Mouse (Mus musculus): ENCODE results near the gene Slc28a3. TPM values are rescaled to one million over a fixed set of nuclear protein-coding genes. Genes with fewer than 3 reads are reported as not detected.

The Slc28a3 gene
- polyA plus RNA-seq, 1 experiment from 2014 or later, result 0.10 TPM

GRCm38 (mm10) chr13:58521331-58522030 is 89.2 kb downstream of the Slc28a3 start:
- Histone ChIP-seq H3K9ac (replicated peaks) (no peak overlapping the region), H3K9me3 (no peaks in the 10 kb centered on the region), H3K4me1 (replicated peaks) (peaks cover 14% of the 10 kb centered on the region), H3K36me3 (no peaks in the 10 kb centered on the region), H3K4me3 (replicated peaks) (no peak overlapping the region), H3K27me3 (peaks cover 20% of the 10 kb centered on the region), H3K27ac (no peak overlapping the region), H3K4me2 (no peak overlapping the region)
- 90% methylated on average over 9 of the region's 9 CpGs for WGBS
- ATAC-seq (ENCODE audit: insufficient number of reproducible peaks, insufficient read depth, low FRiP score, low TSS enrichment, low read depth), result no peak

GRCm38 (mm10) chr13:58520580-58521330 is 89.9 kb downstream of the Slc28a3 start:
- no peaks in the 10 kb centered on the region for H3K36me3 ChIP-seq
- ATAC-seq (ENCODE audit: insufficient number of reproducible peaks, insufficient read depth, low FRiP score, low TSS enrichment, low read depth), result no peak
- H3K4me3 ChIP-seq (replicated peaks), result no peak overlapping the region
- H3K4me2 ChIP-seq, result no peak overlapping the region
- no peaks in the 10 kb centered on the region for H3K9me3 ChIP-seq
- no peak overlapping the region for H3K9ac ChIP-seq (replicated peaks)
- peaks cover 20% of the 10 kb centered on the region for H3K27me3 ChIP-seq
- H3K27ac ChIP-seq, result no peak overlapping the region
- H3K4me1 ChIP-seq (replicated peaks), result peaks cover 14% of the 10 kb centered on the region
- WGBS, result 67% methylated on average over 7 of the region's 7 CpGs

DNA sequence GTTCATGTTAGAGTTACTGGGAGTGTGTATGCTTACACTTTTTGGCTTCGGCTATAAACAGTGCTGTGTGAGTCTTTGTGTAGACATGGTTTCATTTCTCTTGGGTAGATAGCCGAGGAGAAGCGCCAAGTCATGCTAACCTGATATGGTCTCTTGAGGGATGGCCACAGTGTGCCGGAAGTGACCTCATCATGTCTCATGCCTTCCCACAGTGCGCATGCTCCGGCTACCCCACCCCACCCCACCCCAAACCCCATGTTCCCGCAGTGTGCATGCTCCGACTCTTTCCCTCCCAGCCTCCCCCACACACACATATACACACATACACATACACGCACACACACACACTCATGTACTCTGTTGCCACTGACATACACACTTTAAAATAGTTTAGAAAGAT is 90.6 kb downstream of the Slc28a3 start:
- no peak for ATAC-seq (ENCODE audit: insufficient number of reproducible peaks, insufficient read depth, low FRiP score, low TSS enrichment, low read depth)
- H3K27ac ChIP-seq, result no peak overlapping the region
- no peak overlapping the region for H3K4me3 ChIP-seq (replicated peaks)
- no peak overlapping the region for H3K4me2 ChIP-seq
- H3K36me3 ChIP-seq, result no peaks in the 10 kb centered on the region
- H3K9me3 ChIP-seq, result no peaks in the 10 kb centered on the region
- peaks cover 20% of the 10 kb centered on the region for H3K27me3 ChIP-seq
- WGBS, result 90% methylated on average over 9 of the region's 9 CpGs
- H3K9ac ChIP-seq (replicated peaks), result no peak overlapping the region
- H3K4me1 ChIP-seq (replicated peaks), result peaks cover 14% of the 10 kb centered on the region

DNA sequence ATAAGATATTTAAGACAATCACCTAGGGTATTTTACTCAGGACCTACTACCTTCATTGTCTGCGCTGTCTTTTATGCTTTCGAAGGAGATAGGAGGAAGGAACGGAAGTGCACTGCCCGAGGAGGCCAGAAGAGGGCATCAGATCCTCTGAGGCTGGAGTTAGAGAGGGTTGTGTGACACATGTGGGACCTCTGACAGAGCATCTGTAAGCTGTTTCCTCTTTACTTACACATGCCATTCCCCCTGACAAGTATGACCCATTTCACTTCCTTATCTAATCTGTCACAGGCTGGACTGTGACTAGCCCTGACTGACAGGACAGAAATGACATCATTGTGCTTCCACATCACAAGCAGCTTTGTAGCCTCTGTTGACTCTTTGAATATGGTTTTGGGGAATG is 94.4 kb downstream of the Slc28a3 start:
- no peaks in the 10 kb centered on the region for H3K4me1 ChIP-seq (replicated peaks)
- no peak overlapping the region for H3K27ac ChIP-seq
- no peak overlapping the region for H3K4me2 ChIP-seq
- no peaks in the 10 kb centered on the region for H3K36me3 ChIP-seq
- no peak for ATAC-seq (ENCODE audit: insufficient number of reproducible peaks, insufficient read depth, low FRiP score, low TSS enrichment, low read depth)
- no peak overlapping the region for H3K4me3 ChIP-seq (replicated peaks)
- no peaks in the 10 kb centered on the region for H3K9me3 ChIP-seq
- no peaks in the 10 kb centered on the region for H3K27me3 ChIP-seq
- WGBS, result 96% methylated on average over 4 of the region's 4 CpGs
- no peak overlapping the region for H3K9ac ChIP-seq (replicated peaks)

DNA sequence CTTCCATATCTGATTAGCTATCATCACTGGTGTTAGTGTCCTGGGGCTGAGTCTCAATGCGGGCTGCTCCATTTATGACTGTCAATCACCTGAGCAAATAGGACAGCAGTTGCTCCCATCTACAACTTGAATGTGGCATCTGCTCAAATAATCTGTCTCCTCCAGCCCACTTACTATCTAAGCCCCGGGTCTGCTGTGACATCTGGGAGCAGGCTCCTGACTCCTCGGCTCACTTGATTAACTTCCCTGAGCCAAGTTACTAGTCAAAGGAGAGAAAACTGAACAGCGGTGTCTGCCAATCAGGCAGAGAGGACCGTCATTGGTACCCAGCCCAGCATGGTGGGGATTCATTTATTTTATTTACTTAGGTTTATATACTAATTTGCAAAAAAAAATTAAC is 95.0 kb downstream of the Slc28a3 start:
- Histone ChIP-seq H3K36me3 (no peaks in the 10 kb centered on the region), H3K9me3 (no peaks in the 10 kb centered on the region), H3K27me3 (no peaks in the 10 kb centered on the region), H3K4me3 (replicated peaks) (no peak overlapping the region), H3K27ac (no peak overlapping the region), H3K4me2 (no peak overlapping the region), H3K4me1 (replicated peaks) (no peaks in the 10 kb centered on the region), H3K9ac (replicated peaks) (no peak overlapping the region)
- 91% methylated on average over 5 of the region's 5 CpGs for WGBS
- ATAC-seq (ENCODE audit: insufficient number of reproducible peaks, insufficient read depth, low FRiP score, low TSS enrichment, low read depth), result no peak

GRCm38 (mm10) chr13:58514147-58514727 is 96.4 kb downstream of the Slc28a3 start:
- H3K27ac ChIP-seq, result no peak overlapping the region
- no peaks in the 10 kb centered on the region for H3K36me3 ChIP-seq
- 85% methylated on average over 8 of the region's 8 CpGs for WGBS
- ATAC-seq (ENCODE audit: insufficient number of reproducible peaks, insufficient read depth, low FRiP score, low TSS enrichment, low read depth), result no peak
- H3K27me3 ChIP-seq, result no peaks in the 10 kb centered on the region
- H3K9ac ChIP-seq (replicated peaks), result no peak overlapping the region
- H3K4me1 ChIP-seq (replicated peaks), result no peaks in the 10 kb centered on the region
- no peak overlapping the region for H3K4me2 ChIP-seq
- H3K9me3 ChIP-seq, result no peaks in the 10 kb centered on the region
- H3K4me3 ChIP-seq (replicated peaks), result no peak overlapping the region

GRCm38 (mm10) chr13:58511926-58512325 is 98.8 kb downstream of the Slc28a3 start:
- ATAC-seq (ENCODE audit: insufficient number of reproducible peaks, insufficient read depth, low FRiP score, low TSS enrichment, low read depth), result no peak
- Histone ChIP-seq H3K27ac (no peak overlapping the region), H3K4me1 (replicated peaks) (no peaks in the 10 kb centered on the region), H3K27me3 (no peaks in the 10 kb centered on the region), H3K4me2 (no peak overlapping the region), H3K9ac (replicated peaks) (no peak overlapping the region), H3K4me3 (replicated peaks) (no peak overlapping the region), H3K36me3 (no peaks in the 10 kb centered on the region), H3K9me3 (no peaks in the 10 kb centered on the region)
- 78% methylated on average over 2 of the region's 2 CpGs for WGBS

- no peak overlapping the region for H3K27ac ChIP-seq
- no peak overlapping the region for H3K9ac ChIP-seq (replicated peaks)
- no peak overlapping the region for H3K4me3 ChIP-seq (replicated peaks)
- 90% methylated on average over 9 of the region's 9 CpGs for WGBS
- H3K9me3 ChIP-seq, result no peaks in the 10 kb centered on the region
- ATAC-seq (ENCODE audit: insufficient number of reproducible peaks, insufficient read depth, low FRiP score, low TSS enrichment, low read depth), result no peak
- no peaks in the 10 kb centered on the region for H3K4me1 ChIP-seq (replicated peaks)
- H3K4me2 ChIP-seq, result no peak overlapping the region
- H3K27me3 ChIP-seq, result no peaks in the 10 kb centered on the region
- H3K36me3 ChIP-seq, result no peaks in the 10 kb centered on the region
Observed at GRCm38 (mm10) chr13:58511248-58511647, 99.4 kb downstream of the Slc28a3 start.

DNA sequence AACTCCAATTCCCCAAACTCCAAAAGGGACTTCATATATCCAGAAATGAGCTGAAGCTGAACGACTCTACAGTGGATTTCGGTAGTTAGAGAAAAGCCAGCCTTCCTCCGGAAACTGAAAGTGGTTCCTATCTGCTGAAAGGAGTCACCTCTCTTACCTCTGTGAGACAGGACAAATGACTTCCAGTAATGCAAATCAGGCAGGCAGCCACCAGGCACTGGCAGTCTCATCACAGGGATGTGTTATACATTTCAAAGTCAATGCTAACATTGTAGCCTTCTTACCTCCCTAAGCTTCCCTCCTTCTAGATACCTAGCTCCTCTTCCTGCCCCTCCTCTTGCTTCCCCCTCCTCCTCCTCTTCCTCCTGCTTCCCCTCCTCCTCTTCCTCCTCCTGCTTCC is 101.4 kb downstream of the Slc28a3 start:
- H3K27ac ChIP-seq, result no peak overlapping the region
- no peaks in the 10 kb centered on the region for H3K27me3 ChIP-seq
- no peak overlapping the region for H3K4me3 ChIP-seq (replicated peaks)
- WGBS, result 29% methylated on average over 3 of the region's 3 CpGs
- ATAC-seq (ENCODE audit: insufficient number of reproducible peaks, insufficient read depth, low FRiP score, low TSS enrichment, low read depth), result no peak
- H3K9ac ChIP-seq (replicated peaks), result no peak overlapping the region
- no peaks in the 10 kb centered on the region for H3K4me1 ChIP-seq (replicated peaks)
- H3K9me3 ChIP-seq, result no peaks in the 10 kb centered on the region
- no peaks in the 10 kb centered on the region for H3K36me3 ChIP-seq
- no peak overlapping the region for H3K4me2 ChIP-seq

DNA sequence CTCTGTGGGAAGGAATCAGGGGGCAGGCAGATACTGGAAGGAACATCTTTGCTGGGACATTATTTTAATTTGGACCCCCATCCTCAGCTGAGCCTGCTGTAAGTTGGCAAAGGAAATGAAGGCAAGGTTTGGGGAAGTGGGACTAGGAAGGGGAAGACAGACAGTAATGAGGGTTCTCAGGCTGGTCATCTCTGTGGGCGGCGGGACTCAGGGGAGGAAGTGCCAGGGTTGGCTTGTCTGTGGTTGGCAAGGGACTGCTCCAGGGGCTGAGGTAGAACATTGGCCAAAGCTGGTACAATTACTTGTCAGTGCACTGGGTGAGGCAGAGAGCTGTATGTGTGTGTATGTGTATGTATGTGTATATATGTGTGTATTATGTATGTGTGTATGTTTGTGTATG is 107.1 kb downstream of the Slc28a3 start:
- Histone ChIP-seq H3K9me3 (no peaks in the 10 kb centered on the region), H3K4me1 (replicated peaks) (no peaks in the 10 kb centered on the region), H3K4me2 (no peak overlapping the region), H3K9ac (replicated peaks) (no peak overlapping the region), H3K27ac (no peak overlapping the region), H3K36me3 (no peaks in the 10 kb centered on the region), H3K27me3 (no peaks in the 10 kb centered on the region; the same call in 1 of the 2 replicates), H3K4me3 (replicated peaks) (no peak overlapping the region)
- ATAC-seq (ENCODE audit: insufficient number of reproducible peaks, insufficient read depth, low FRiP score, low TSS enrichment, low read depth), result no peak
- WGBS, result 91% methylated on average over 2 of the region's 2 CpGs

GRCm38 (mm10) chr13:58497809-58498208 is 112.9 kb downstream of the Slc28a3 start:
- no peak overlapping the region for H3K4me2 ChIP-seq
- no peak for ATAC-seq (ENCODE audit: insufficient number of reproducible peaks, insufficient read depth, low FRiP score, low TSS enrichment, low read depth)

More at GRCm38 (mm10) chr13:58497809-58498208, 112.9 kb downstream of the Slc28a3 start:
- WGBS, result 90% methylated on average over 12 of the region's 12 CpGs
- Histone ChIP-seq H3K9ac (replicated peaks) (no peak overlapping the region), H3K27ac (no peak overlapping the region), H3K9me3 (no peaks in the 10 kb centered on the region), H3K4me1 (replicated peaks) (peaks cover 3% of the 10 kb centered on the region; the same call in 1 of the 2 replicates), H3K4me3 (replicated peaks) (no peak overlapping the region), H3K27me3 (no peaks in the 10 kb centered on the region; the same call in 1 of the 2 replicates), H3K36me3 (no peaks in the 10 kb centered on the region)

All from limb, embryonic 12.5 days (tissue).